Mouse (Mus musculus) G1E-ER4 (cell line): Measurements from ENCODE around the gene Prl2a1. TPM values are rescaled to one million over a fixed set of nuclear protein-coding genes. Genes with fewer than 3 reads are reported as not detected.
"Not testable (repeated sequence)": the region's sequence is repeated elsewhere in the genome, so short reads cannot be mapped to it uniquely, and the experiment has no call there.

Experiments used
- GATA1 ChIP-seq: IDR thresholded peaks from one replicate; pipeline ENCODE4 v1.8.0; 2012; ENCODE audit warnings: low read length, inconsistent platforms
- polyA plus RNA-seq: library from polyadenylated mRNA; stranded (reverse); fragments of >175 nt; gene quantifications from 2 replicates; pipeline ENCODE4 v1.2.3, GENCODE M21; 2012

The Prl2a1 gene
- not detected in 2 replicates for polyA plus RNA-seq

DNA sequence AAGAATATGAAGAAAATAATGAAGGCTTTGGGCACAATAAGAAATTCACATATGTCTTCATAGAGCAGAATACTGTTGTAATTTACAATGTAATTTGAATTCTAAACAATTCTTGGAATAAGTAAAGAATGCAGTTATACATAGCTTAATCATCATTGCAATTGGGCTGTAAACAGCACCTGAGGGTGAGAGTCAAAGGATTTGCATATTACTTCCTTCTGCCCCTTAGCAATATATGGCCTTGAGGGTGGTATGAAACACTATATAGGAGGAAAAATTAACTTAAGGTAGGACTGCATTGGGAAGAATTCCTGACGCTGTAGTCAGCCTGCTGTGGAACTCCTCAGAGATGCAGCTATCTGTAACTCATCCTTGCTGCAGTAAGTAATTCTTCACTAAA is at the start of gene Prl2a1:
Gene Prl2a1, plus strand, starts transcription at position 301 of the 400 bp plus-strand sequence.
- no peak for TF ChIP-seq GATA1

- not testable (repeated sequence) for TF ChIP-seq GATA1
Measured at GRCm38 (mm10) chr13:27780704-27781103, 20.8 kb upstream of the Prl2a1 start, which contains the start of gene Prl7c1. Prl7c1 (minus strand) TSS chr13:27780804.

DNA sequence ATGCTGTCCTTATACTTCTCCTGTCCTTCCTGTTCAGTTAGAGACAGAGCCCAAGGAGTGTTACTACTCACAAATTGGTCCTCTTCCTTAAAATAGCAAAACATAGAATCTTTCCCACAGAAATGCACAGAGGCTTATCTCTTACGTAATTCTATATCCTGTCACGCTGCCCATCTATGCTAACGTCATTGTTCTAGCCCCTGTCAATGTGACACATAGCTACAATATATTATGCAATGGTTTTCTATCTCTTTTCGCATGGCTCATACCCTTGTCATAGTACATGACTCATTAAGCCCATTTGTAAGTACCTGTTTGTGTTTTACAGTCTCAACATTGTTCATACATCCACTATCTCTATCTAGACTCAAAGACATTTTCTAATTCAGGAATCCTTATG is 2.2 kb upstream of the Prl2a1 start:
- TF ChIP-seq GATA1, result no peak

DNA sequence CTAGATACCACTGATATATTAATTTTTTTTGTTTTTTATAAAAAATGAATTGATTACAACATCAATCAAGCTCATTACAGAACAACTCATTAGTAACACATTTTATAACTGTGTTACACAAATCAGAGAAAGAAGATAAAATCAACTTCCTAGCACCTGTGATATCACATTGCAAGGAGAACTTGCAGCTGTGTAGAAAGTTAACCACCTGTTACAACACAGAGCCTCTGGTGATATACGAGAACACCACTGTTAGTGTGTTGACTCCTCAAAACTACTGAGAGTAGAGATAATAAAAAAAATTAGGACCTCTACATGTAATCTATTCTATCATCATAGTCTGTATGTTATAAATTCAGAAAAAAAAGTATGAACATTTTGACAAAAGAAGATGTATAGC is 1.3 kb downstream of the Prl2a1 start:
- no peak for TF ChIP-seq GATA1

GRCm38 (mm10) chr13:27849042-27849441 is 47.6 kb downstream of the Prl2a1 start, which contains the start of gene Prl2c1:
Prl2c1 (plus strand) TSS chr13:27849342.
- TF ChIP-seq GATA1, result no peak

Other genes with a start within 250 kb of the Prl2a1 start
- not detected in 2 replicates for gene Prl8a9, start 237.0 kb upstream of the Prl2a1 start, polyA plus RNA-seq
- gene Prl8a1, start 219.5 kb upstream of the Prl2a1 start, polyA plus RNA-seq, result not detected in 2 replicates
- not detected in 2 replicates for gene Prl7b1, start 191.1 kb upstream of the Prl2a1 start, polyA plus RNA-seq
- gene Prl7a1, start 159.2 kb upstream of the Prl2a1 start, polyA plus RNA-seq, result not detected in 2 replicates
- not detected in 2 replicates for gene Prl7a2, start 133.6 kb upstream of the Prl2a1 start, polyA plus RNA-seq
- gene Prl7d1, start 84.9 kb upstream of the Prl2a1 start, polyA plus RNA-seq, result not detected in 2 replicates
- gene Prl7c1, start 20.9 kb upstream of the Prl2a1 start, polyA plus RNA-seq, result not detected in 2 replicates
- not detected in 2 replicates for gene Prl2c1, start 47.7 kb downstream of the Prl2a1 start, polyA plus RNA-seq
- not detected in 2 replicates for gene Prl4a1, start 214.6 kb downstream of the Prl2a1 start, polyA plus RNA-seq